Mouse (Mus musculus) heart, adult 18-20 months (tissue): ENCODE measurements around the gene C130050O18Rik. TPM values are rescaled to one million over a fixed set of nuclear protein-coding genes. Genes with fewer than 3 reads are reported as not detected.

ENCODE experiments used
- DNase-seq, 2 experiments: peaks; one replicate each; pipeline ENCODE4 v3.0.0; 2021 to 2022; ENCODE audit warnings: mixed read lengths in 1 of 2
- total RNA-seq, 2 experiments: library from RNA; stranded (reverse); gene quantifications; 2 replicates each; pipeline ENCODE4 v1.2.3; 2021

Gene C130050O18Rik
- total RNA-seq, 2 experiments from 2014 or later: 0.47 to 0.69 TPM

GRCm38 (mm10) chr5:139425198-139425597 is 20.1 kb downstream of the C130050O18Rik start:
- no peak for DNase-seq

- DNase-seq: no peak
These were observed 21.9 kb downstream of the C130050O18Rik start for GRCm38 (mm10) chr5:139427001-139427400.

GRCm38 (mm10) chr5:139427989-139428388 is 22.9 kb downstream of the C130050O18Rik start:
- DNase-seq: peak; percentile 57 to 66

GRCm38 (mm10) chr5:139429818-139430341 is 24.8 kb downstream of the C130050O18Rik start:
- DNase-seq: no peak

- no peak for DNase-seq
These were observed 27.3 kb downstream of the C130050O18Rik start for GRCm38 (mm10) chr5:139432333-139432732.

GRCm38 (mm10) chr5:139432747-139433508 is 27.8 kb downstream of the C130050O18Rik start:
- no peak for DNase-seq

GRCm38 (mm10) chr5:139433842-139434568 is 28.9 kb downstream of the C130050O18Rik start:
- DNase-seq: peak in 1 of 2 experiments; percentile 55

- DNase-seq: no peak
These were observed 29.9 kb downstream of the C130050O18Rik start for GRCm38 (mm10) chr5:139434940-139435339.

- DNase-seq: no peak
These were observed 32.7 kb downstream of the C130050O18Rik start for GRCm38 (mm10) chr5:139437769-139438168.

GRCm38 (mm10) chr5:139438440-139438839 is 33.4 kb downstream of the C130050O18Rik start:
- no peak for DNase-seq

GRCm38 (mm10) chr5:139440451-139440850 is 35.4 kb downstream of the C130050O18Rik start:
- peak; percentile 43 to 64 for DNase-seq

GRCm38 (mm10) chr5:139440926-139441725 is 36.0 kb downstream of the C130050O18Rik start:
- no peak for DNase-seq

- no peak for DNase-seq
These were observed 36.6 kb downstream of the C130050O18Rik start for GRCm38 (mm10) chr5:139441726-139442018.

GRCm38 (mm10) chr5:139442428-139442827 is 37.3 kb downstream of the C130050O18Rik start:
- no peak for DNase-seq

GRCm38 (mm10) chr5:139442962-139443361 is 37.9 kb downstream of the C130050O18Rik start:
- DNase-seq: no peak

GRCm38 (mm10) chr5:139445258-139445657 is 40.2 kb downstream of the C130050O18Rik start:
- DNase-seq: no peak

- no peak for DNase-seq
These were observed 42.9 kb downstream of the C130050O18Rik start for GRCm38 (mm10) chr5:139448025-139448424.

- peak; percentile 36 to 39 for DNase-seq
These were observed 44.2 kb downstream of the C130050O18Rik start for GRCm38 (mm10) chr5:139449161-139449791.

GRCm38 (mm10) chr5:139449926-139450325 is 44.8 kb downstream of the C130050O18Rik start:
- DNase-seq: no peak

GRCm38 (mm10) chr5:139453031-139453430 is 48.0 kb downstream of the C130050O18Rik start:
- DNase-seq: peak in 1 of 2 experiments; percentile 44

GRCm38 (mm10) chr5:139455166-139455565 is 50.1 kb downstream of the C130050O18Rik start:
- DNase-seq: no peak

- no peak for DNase-seq
These were observed 52.2 kb downstream of the C130050O18Rik start for GRCm38 (mm10) chr5:139457241-139457640.
